Mouse (Mus musculus) stomach, embryonic 14.5 days (tissue): ENCODE data around the gene Ptprh. TPM values are rescaled to one million over a fixed set of nuclear protein-coding genes. Genes with fewer than 3 reads are reported as not detected.
A peak's percentile ranks its signal among the peaks of the same experiment; 100 is the strongest.
"Not testable (repeated sequence)": the region's sequence is repeated elsewhere in the genome, so short reads cannot be mapped to it uniquely, and the experiment has no call there.

Experiments
- ATAC-seq: fragments of 200-750 bp; cut with Nextera tagmentation; 2 replicates; pipeline ENCODE4 v1.8.0; 2017; ENCODE audit warnings: low read depth, moderate TSS enrichment; ENCODE audit not compliant: insufficient number of reproducible peaks, insufficient read depth, low FRiP score
- H3K27ac ChIP-seq: fragments of 300-500 bp; sonication (generic); 2 replicates; pipeline ENCODE4 v1.5.1; 2014; ENCODE audit warnings: mild to moderate bottlenecking, low read length, moderate library complexity, mixed read lengths
- H3K27me3 ChIP-seq: fragments of 300-500 bp; sonication (generic); 2 replicates; pipeline ENCODE4 v1.6.1; 2014; ENCODE audit warnings: low read length, control low read depth, mixed read lengths; ENCODE audit not compliant: control insufficient read depth, insufficient read depth
- H3K36me3 ChIP-seq: fragments of 300-500 bp; sonication (generic); 2 replicates; pipeline ENCODE4 v1.6.1; 2014; ENCODE audit warnings: mild to moderate bottlenecking, control low read depth, low read length, moderate library complexity, mixed read lengths; ENCODE audit not compliant: control insufficient read depth, insufficient read depth
- H3K4me1 ChIP-seq: fragments of 300-500 bp; sonication (generic); 2 replicates; pipeline ENCODE4 v1.6.1; 2014; ENCODE audit warnings: low read length, control low read depth, mixed read lengths; ENCODE audit not compliant: control insufficient read depth, insufficient read depth
- H3K4me2 ChIP-seq: fragments of 300-500 bp; sonication (generic); replicated peaks from 2 replicates; pipeline ENCODE4 v1.6.1; 2014; ENCODE audit warnings: low read depth, low read length, control low read depth
- H3K4me3 ChIP-seq: fragments of 300-500 bp; sonication (generic); 2 replicates; pipeline ENCODE4 v1.5.1; 2014; ENCODE audit warnings: low read depth, low read length, control low read depth
- H3K9ac ChIP-seq: fragments of 300-500 bp; sonication (generic); replicated peaks from 2 replicates; pipeline ENCODE4 v1.6.1; 2014; ENCODE audit warnings: low read depth, mild to moderate bottlenecking, control low read depth, low read length, moderate library complexity, mixed read lengths
- H3K9me3 ChIP-seq: fragments of 300-500 bp; sonication (generic); 2 replicates; pipeline ENCODE4 v1.6.1; 2016; ENCODE audit warnings: low read depth, low read length, control low read depth; ENCODE audit not compliant: control insufficient read depth
- WGBS: fragments of 180-500 bp; shearing (Covaris S2); extraction: QIAGEN DNeasy Blood & Tissue Kit; methylation state at CpG from one replicate; pipeline ENCODE4 v1.1.7; 2014; 5-methylcytosine and 5-hydroxymethylcytosine counted together
- polyA plus RNA-seq: library from polyadenylated mRNA; unstranded; fragments of >200 nt; fragmentation: Nextera tagmentation; extraction: Ambion mirVana; gene quantifications from 2 replicates; pipeline ENCODE4 v1.2.1, GENCODE M21; 2014

Gene Ptprh
- polyA plus RNA-seq, 1 experiment from 2014 or later, result not detected

- H3K9me3 ChIP-seq, H3K27ac ChIP-seq, ATAC-seq, H3K27me3 ChIP-seq, H3K4me3 ChIP-seq, H3K4me2 ChIP-seq, H3K9ac ChIP-seq, H3K36me3 ChIP-seq, H3K4me1 ChIP-seq: not testable (repeated sequence)
- WGBS, result 70% methylated on average over 2 of the region's 2 CpGs
Observed at GRCm38 (mm10) chr7:4572361-4572760, 31.5 kb downstream of the Ptprh start.

GRCm38 (mm10) chr7:4562660-4563059 is 41.2 kb downstream of the Ptprh start:
- WGBS, result 88% methylated on average over 3 of the region's 3 CpGs
- Histone ChIP-seq H3K4me3 (no peak overlapping the region), H3K4me2 (no peak overlapping the region), H3K27ac (no peak overlapping the region), H3K27me3 (no peaks in the 10 kb centered on the region), H3K9me3 (no peaks in the 10 kb centered on the region), H3K36me3 (no peaks in the 10 kb centered on the region), H3K4me1 (no peaks in the 10 kb centered on the region), H3K9ac (no peak overlapping the region)
- no peak for ATAC-seq

- no peak for ATAC-seq
- Histone ChIP-seq H3K9ac (no peak overlapping the region), H3K9me3 (no peaks in the 10 kb centered on the region), H3K4me3 (no peak overlapping the region), H3K27me3 (no peaks in the 10 kb centered on the region), H3K27ac (no peak overlapping the region), H3K36me3 (no peaks in the 10 kb centered on the region), H3K4me1 (no peaks in the 10 kb centered on the region), H3K4me2 (no peak overlapping the region)
- WGBS, result 73% methylated on average over 6 of the region's 6 CpGs
Observed at GRCm38 (mm10) chr7:4557167-4557560, 46.7 kb downstream of the Ptprh start.

GRCm38 (mm10) chr7:4556256-4557166 is 47.3 kb downstream of the Ptprh start:
- H3K4me1 ChIP-seq, result no peaks in the 10 kb centered on the region
- no peaks in the 10 kb centered on the region for H3K36me3 ChIP-seq
- H3K4me3 ChIP-seq, result no peak overlapping the region
- no peak overlapping the region for H3K4me2 ChIP-seq
- 18% methylated on average over 15 of the region's 15 CpGs for WGBS
- no peak overlapping the region for H3K27ac ChIP-seq
- no peaks in the 10 kb centered on the region for H3K27me3 ChIP-seq
- H3K9me3 ChIP-seq, result no peaks in the 10 kb centered on the region
- no peak overlapping the region for H3K9ac ChIP-seq
- peak; percentile 91 for ATAC-seq

GRCm38 (mm10) chr7:4547221-4547641 is 56.6 kb downstream of the Ptprh start, which contains the start of gene Syt5:
TSS of gene Syt5 (minus strand) at chr7:4547541.
- Histone ChIP-seq H3K36me3 (no peaks in the 10 kb centered on the region), H3K4me3 (peak within 1 kb of the TSS; percentile 29), H3K4me2 (peak within 1 kb of the TSS; percentile 71), H3K9me3 (no peaks in the 10 kb centered on the region), H3K27me3 (no peaks in the 10 kb centered on the region), H3K27ac (no peak within 1 kb of the TSS), H3K9ac (peak within 1 kb of the TSS; percentile 14; the same call in 1 of the 2 replicates), H3K4me1 (peaks cover 11% of the 10 kb centered on the region; the same call in 1 of the 2 replicates)
- peak; percentile 67; the same call in 1 of the 2 replicates for ATAC-seq
- whole genome bisulfite sequencing, result 9% methylated on average over 33 of the region's 33 CpGs

- H3K9ac ChIP-seq, result no peak overlapping the region
Observed at GRCm38 (mm10) chr7:4546591-4547131, 57.2 kb downstream of the Ptprh start.

GRCm38 (mm10) chr7:4546050-4546449 is 57.8 kb downstream of the Ptprh start:
- H3K4me2 ChIP-seq, result peak overlapping the region; percentile 71; the same call in 1 of the 2 replicates
- ATAC-seq, result no peak

More at GRCm38 (mm10) chr7:4546591-4547131, 57.2 kb downstream of the Ptprh start:
- H3K4me2 ChIP-seq, result peak overlapping the region; percentile 71
- 2% methylated on average over 26 of the region's 26 CpGs for WGBS
- H3K4me3 ChIP-seq, result peak overlapping the region; percentile 29
- H3K36me3 ChIP-seq, result no peaks in the 10 kb centered on the region
- no peaks in the 10 kb centered on the region for H3K9me3 ChIP-seq
- H3K4me1 ChIP-seq, result peaks cover 11% of the 10 kb centered on the region; the same call in 1 of the 2 replicates
- no peak overlapping the region for H3K27ac ChIP-seq
- ATAC-seq, result peak; percentile 75; the same call in 1 of the 2 replicates
- H3K27me3 ChIP-seq, result no peaks in the 10 kb centered on the region

GRCm38 (mm10) chr7:4542013-4542412 is 61.8 kb downstream of the Ptprh start:
- no peak overlapping the region for H3K9ac ChIP-seq
- 34% methylated on average over 17 of the region's 17 CpGs for WGBS
- ATAC-seq, result no peak
- peaks cover 7% of the 10 kb centered on the region; the same call in 1 of the 2 replicates for H3K4me1 ChIP-seq
- H3K27ac ChIP-seq, result no peak overlapping the region
- H3K4me2 ChIP-seq, result no peak overlapping the region
- H3K36me3 ChIP-seq, result no peaks in the 10 kb centered on the region
- no peaks in the 10 kb centered on the region for H3K9me3 ChIP-seq
- H3K27me3 ChIP-seq, result no peaks in the 10 kb centered on the region
- no peak overlapping the region for H3K4me3 ChIP-seq

More at GRCm38 (mm10) chr7:4546050-4546449, 57.8 kb downstream of the Ptprh start:
- Histone ChIP-seq H3K27ac (no peak overlapping the region), H3K9ac (no peak overlapping the region), H3K36me3 (no peaks in the 10 kb centered on the region), H3K9me3 (no peaks in the 10 kb centered on the region), H3K4me1 (peaks cover 11% of the 10 kb centered on the region; the same call in 1 of the 2 replicates), H3K4me3 (no peak overlapping the region; the same call in 1 of the 2 replicates), H3K27me3 (no peaks in the 10 kb centered on the region)
- 73% methylated on average over 15 of the region's 15 CpGs for WGBS
